Mouse (Mus musculus) kidney, postnatal 0 days (tissue): ENCODE measurements around the gene Wdr86. TPM values are rescaled to one million over a fixed set of nuclear protein-coding genes. Genes with fewer than 3 reads are reported as not detected.
"Not testable (repeated sequence)": the region's sequence is repeated elsewhere in the genome, so short reads cannot be mapped to it uniquely, and the experiment has no call there.

Experiments used
- ATAC-seq: fragments of 200-750 bp; cut with Nextera tagmentation; replicated peaks from 2 replicates; pipeline ENCODE4 v1.8.0; 2017; ENCODE audit warnings: low read depth, moderate number of reproducible peaks, moderate TSS enrichment, moderate library complexity; ENCODE audit not compliant: low FRiP score
- DNase-seq: peaks from one replicate; pipeline ENCODE4 v3.0.0-alpha.2; 2016; ENCODE audit warnings: low spot score
- H3K27ac ChIP-seq: fragments of 300-500 bp; sonication (generic); 2 replicates; pipeline ENCODE4 v1.5.1; 2014; ENCODE audit warnings: mild to moderate bottlenecking
- H3K27me3 ChIP-seq: fragments of 300-500 bp; sonication (generic); 2 replicates; pipeline ENCODE4 v1.6.1; 2014; ENCODE audit warnings: low read length, mixed read lengths; ENCODE audit not compliant: insufficient read depth
- H3K36me3 ChIP-seq: fragments of 300-500 bp; sonication (generic); 2 replicates; pipeline ENCODE4 v1.6.1; 2014; ENCODE audit warnings: low read length, mixed read lengths; ENCODE audit not compliant: insufficient read depth
- H3K4me1 ChIP-seq: fragments of 300-500 bp; sonication (generic); replicated peaks from 2 replicates; pipeline ENCODE4 v1.6.1; 2014; ENCODE audit warnings: antibody characterized with exemption, low read length, mixed read lengths; ENCODE audit not compliant: insufficient read depth
- H3K4me2 ChIP-seq: fragments of 300-500 bp; sonication (generic); 2 replicates; pipeline ENCODE4 v1.6.1; 2014; ENCODE audit warnings: mild to moderate bottlenecking, low read length, moderate library complexity, mixed read lengths
- H3K4me3 ChIP-seq: fragments of 300-500 bp; sonication (generic); replicated peaks from 2 replicates; pipeline ENCODE4 v1.5.1; 2014; ENCODE audit warnings: low read depth, low read length
- H3K9ac ChIP-seq: fragments of 300-500 bp; sonication (generic); 2 replicates; pipeline ENCODE4 v1.6.1; 2014; ENCODE audit warnings: low read depth, low read length
- H3K9me3 ChIP-seq: fragments of 300-500 bp; sonication (generic); replicated peaks from 2 replicates; pipeline ENCODE4 v1.6.1; 2016; ENCODE audit warnings: low read length, inconsistent platforms, mixed read lengths
- CTCF ChIP-seq: IDR thresholded peaks from 2 replicates; pipeline ENCODE4 v1.5.1; 2016; ENCODE audit warnings: antibody characterized with exemption, low read depth, mild to moderate bottlenecking, moderate library complexity
- WGBS: fragments of 180-500 bp; shearing (Covaris S2); extraction: QIAGEN DNeasy Blood & Tissue Kit; methylation state at CpG from one replicate; pipeline ENCODE4 v1.1.7; 2014; 5-methylcytosine and 5-hydroxymethylcytosine counted together
- polyA plus RNA-seq: library from polyadenylated mRNA; unstranded; fragments of >200 nt; fragmentation: Nextera tagmentation; extraction: Ambion mirVana; gene quantifications from 2 replicates; pipeline ENCODE4 v1.2.1, GENCODE M21; 2015

Wdr86 gene
- polyA plus RNA-seq, 1 experiment from 2014 or later: 21.9 TPM

GRCm38 (mm10) chr5:24713199-24713598 is 17.3 kb downstream of the Wdr86 start:
- peaks cover 46% of the 10 kb centered on the region for H3K36me3 ChIP-seq
- ATAC-seq: no peak
- H3K9me3 ChIP-seq: no peaks in the 10 kb centered on the region
- H3K4me2 ChIP-seq: no peak overlapping the region
- H3K27me3 ChIP-seq: no peaks in the 10 kb centered on the region
- no peak overlapping the region for H3K9ac ChIP-seq
- H3K4me3 ChIP-seq: no peak overlapping the region
- TF ChIP-seq CTCF: no peak
- no peak for DNase-seq
- no peak overlapping the region for H3K27ac ChIP-seq
- 84% methylated on average over 2 of the region's 2 CpGs for WGBS
- no peaks in the 10 kb centered on the region for H3K4me1 ChIP-seq

GRCm38 (mm10) chr5:24711615-24712014 is 18.9 kb downstream of the Wdr86 start:
- Histone ChIP-seq H3K36me3 (peaks cover 54% of the 10 kb centered on the region), H3K4me1 (no peaks in the 10 kb centered on the region), H3K27ac (no peak overlapping the region), H3K9me3 (no peaks in the 10 kb centered on the region), H3K4me3 (no peak overlapping the region), H3K27me3 (no peaks in the 10 kb centered on the region), H3K9ac (no peak overlapping the region), H3K4me2 (no peak overlapping the region)
- ATAC-seq: no peak
- TF ChIP-seq CTCF: peak; percentile 35
- WGBS: 95% methylated on average over 6 of the region's 6 CpGs
- no peak for DNase-seq

- WGBS: 70% methylated on average over 2 of the region's 2 CpGs
- no peak overlapping the region for H3K4me2 ChIP-seq
- H3K9ac ChIP-seq: no peak overlapping the region
- H3K27ac ChIP-seq: no peak overlapping the region
- DNase-seq (no peak), ATAC-seq (no peak)
- H3K9me3 ChIP-seq: no peaks in the 10 kb centered on the region
- peaks cover 67% of the 10 kb centered on the region for H3K36me3 ChIP-seq
- H3K4me3 ChIP-seq: no peak overlapping the region
- TF ChIP-seq CTCF: no peak
- H3K4me1 ChIP-seq: no peaks in the 10 kb centered on the region
- H3K27me3 ChIP-seq: no peaks in the 10 kb centered on the region
Measured at GRCm38 (mm10) chr5:24709962-24710361, 20.6 kb downstream of the Wdr86 start.

GRCm38 (mm10) chr5:24704615-24705014 is 25.9 kb downstream of the Wdr86 start:
- Histone ChIP-seq H3K9me3 (no peaks in the 10 kb centered on the region), H3K27me3 (no peaks in the 10 kb centered on the region), H3K4me2 (no peak overlapping the region), H3K4me1 (no peaks in the 10 kb centered on the region), H3K36me3 (peaks cover 80% of the 10 kb centered on the region), H3K4me3 (no peak overlapping the region), H3K27ac (no peak overlapping the region), H3K9ac (no peak overlapping the region)
- WGBS: 57% methylated on average over 8 of the region's 8 CpGs
- no peak for TF ChIP-seq CTCF
- ATAC-seq (peak; percentile 71), DNase-seq (peak; percentile 61)

GRCm38 (mm10) chr5:24701271-24701670 is 29.3 kb downstream of the Wdr86 start:
- Histone ChIP-seq H3K4me1 (no peaks in the 10 kb centered on the region), H3K4me2 (no peak overlapping the region), H3K27me3 (no peaks in the 10 kb centered on the region), H3K27ac (peak overlapping the region; percentile 62; the same call in 1 of the 2 replicates), H3K9me3 (no peaks in the 10 kb centered on the region), H3K9ac (no peak overlapping the region), H3K4me3 (no peak overlapping the region), H3K36me3 (peaks cover 77% of the 10 kb centered on the region)
- peak; percentile 41 for ATAC-seq
- peak; percentile 75 for DNase-seq
- WGBS: 75% methylated on average over 3 of the region's 3 CpGs
- no peak for TF ChIP-seq CTCF

GRCm38 (mm10) chr5:24696704-24697103 is 33.8 kb downstream of the Wdr86 start:
- no peak overlapping the region for H3K4me3 ChIP-seq
- ATAC-seq: no peak
- WGBS: 66% methylated on average over 3 of the region's 3 CpGs
- peak; percentile 22 for DNase-seq
- no peak overlapping the region for H3K9ac ChIP-seq
- no peaks in the 10 kb centered on the region for H3K9me3 ChIP-seq
- TF ChIP-seq CTCF: no peak
- H3K4me1 ChIP-seq: no peaks in the 10 kb centered on the region
- no peak overlapping the region for H3K4me2 ChIP-seq
- no peak overlapping the region for H3K27ac ChIP-seq
- H3K36me3 ChIP-seq: peaks cover 87% of the 10 kb centered on the region
- H3K27me3 ChIP-seq: no peaks in the 10 kb centered on the region

- Histone ChIP-seq H3K27ac (no peak overlapping the region), H3K9me3 (no peaks in the 10 kb centered on the region), H3K27me3 (no peaks in the 10 kb centered on the region), H3K36me3 (peaks cover 34% of the 10 kb centered on the region), H3K4me3 (no peak overlapping the region), H3K4me1 (no peaks in the 10 kb centered on the region), H3K9ac (no peak overlapping the region), H3K4me2 (no peak overlapping the region)
- TF ChIP-seq CTCF: no peak
- DNase-seq: no peak
- WGBS: 69% methylated on average over 1 of the region's 1 CpGs
- ATAC-seq: no peak
Measured at GRCm38 (mm10) chr5:24687696-24688095, 42.8 kb downstream of the Wdr86 start.

GRCm38 (mm10) chr5:24686671-24687420 is 43.7 kb downstream of the Wdr86 start:
- H3K27ac ChIP-seq, ATAC-seq, H3K9me3 ChIP-seq, DNase-seq, H3K27me3 ChIP-seq, H3K4me1 ChIP-seq: not testable (repeated sequence)
- peak overlapping the region; percentile 93; the same call in 1 of the 2 replicates for H3K4me3 ChIP-seq
- peaks cover 26% of the 10 kb centered on the region for H3K36me3 ChIP-seq
- H3K9ac ChIP-seq: peak overlapping the region; percentile 93
- 71% methylated on average over 16 of the region's 16 CpGs for WGBS
- peak overlapping the region; percentile 57 for H3K4me2 ChIP-seq
